In the genomic region with DNA sequence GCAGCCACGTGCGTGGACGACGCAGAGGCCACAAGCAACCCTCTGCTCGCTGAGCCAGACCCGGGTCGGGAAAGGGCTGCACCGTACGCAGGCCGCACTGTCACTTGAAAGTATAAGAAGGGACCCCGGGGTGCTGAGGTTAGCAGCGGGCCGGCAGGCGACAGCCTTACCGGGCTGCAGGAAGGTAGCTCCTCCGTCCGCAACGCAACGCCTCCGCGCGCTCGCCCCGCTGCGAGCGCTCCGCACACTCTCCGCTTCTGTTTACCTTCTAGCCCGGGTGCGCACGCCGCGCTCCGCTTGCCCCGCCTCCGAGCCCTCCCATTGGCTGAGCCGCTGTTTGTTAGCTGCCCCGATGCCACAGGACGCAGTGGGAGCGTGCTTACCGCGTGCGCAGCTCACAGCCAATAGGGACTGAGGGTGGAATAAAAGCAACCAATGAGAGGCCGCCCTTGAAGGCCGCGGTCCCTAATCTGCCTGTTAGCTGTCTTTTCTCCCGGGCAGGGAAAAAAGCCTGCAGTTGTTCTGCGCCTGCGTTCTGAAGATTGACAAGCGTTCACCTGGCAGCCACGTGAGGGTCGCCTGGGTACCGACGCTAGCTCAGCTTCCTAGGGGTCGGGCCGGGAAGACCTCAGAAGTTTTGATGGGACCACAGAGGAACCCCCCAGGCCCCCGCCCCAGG, we compare ENCODE assay signal across 8 mouse cellular contexts. TPM values are rescaled to one million over a fixed set of nuclear protein-coding genes. Genes with fewer than 3 reads are reported as not detected.
DNase-seq lines count a peak whose midpoint lies in the region; ATAC-seq and TF ChIP-seq lines count a peak whose summit lies in the region.

No protein-coding gene starts in this region.

- H3K36me3 ChIP-seq in megakaryocyte, embryonic 14.5 days (replicated peaks; ENCODE audit: low read length): no peaks in the 10 kb centered on the region

- peak overlapping the region; percentile 99 for H3K27ac ChIP-seq in gastrocnemius, adult 2 months

- no peak for TF ChIP-seq CTCF in gastrocnemius, adult 2 months (IDR thresholded peaks at IDR 0.05)

- DNase-seq in ZHBTc4 (ENCODE audit: low read depth, low spot score): peak; percentile 99
- peak; percentile 99 for DNase-seq in gastrocnemius, adult 2 months
- DNase-seq in hindlimb bud, embryonic 11.5 days (ENCODE audit: extremely low spot score, low read depth, low spot score): peak; percentile 82
- DNase-seq in left cerebral cortex, adult 8-10 months (ENCODE audit: low spot score in 2 of 2): peak; percentile 95 to 99
- peak; percentile 98 to 99 for DNase-seq in right cerebral cortex, postnatal 10 days (ENCODE audit: low spot score in 2 of 2)
- peak; percentile 92 for DNase-seq in urinary bladder, postnatal 25 days (ENCODE audit: low spot score)

- H3K4me3 ChIP-seq in gastrocnemius, adult 2 months: peak overlapping the region; percentile 82
- H3K4me3 ChIP-seq in megakaryocyte, embryonic 14.5 days (replicated peaks): peak overlapping the region; percentile 93

- intact Hi-C loops in gastrocnemius, adult 2 months (cut with DNase I): no loop called here

- H3K9me3 ChIP-seq in megakaryocyte, embryonic 14.5 days: no peaks in the 10 kb centered on the region

- peaks cover 7% of the 10 kb centered on the region for H3K27me3 ChIP-seq in megakaryocyte, embryonic 14.5 days (replicated peaks)

- H3K4me1 ChIP-seq in megakaryocyte, embryonic 14.5 days: peaks cover 87% of the 10 kb centered on the region

- peak; percentile 95 for ATAC-seq in common myeloid progenitor, adult 5-6 weeks (replicated peaks; ENCODE audit: low read depth, poor library complexity, severe bottlenecking)

RNA-seq across cellular contexts. Expression of a gene that starts 3.6 kb away (rescaled TPM):
- total RNA-seq in common myeloid progenitor, adult 5-6 weeks (2017): 20.9 and 31.6 TPM in 2 replicates
- 1,000 to 10,000 TPM in 1 of 2 experiments, 100 to 1,000 TPM in 1; 633 to 1,638 TPM for total RNA-seq in gastrocnemius, adult 2 months (2021)
- total RNA-seq in left cerebral cortex, adult 8-10 months (2022): 10 to 100 TPM; 59.6 to 79.0 (median 61.8) TPM
- 3.1 and 3.4 TPM in 2 replicates for polyA plus RNA-seq in megakaryocyte, embryonic 14.5 days (2012; ENCODE audit: insufficient read depth, low replicate concordance)

Comparison
In these comparisons a context has a peak if more than half of its experiments do, and no peak if none do; other contexts are left out.
1. Peak in every context shown above with its lines: DNase-seq, ATAC-seq, H3K4me3 ChIP-seq and H3K27ac ChIP-seq.
2. RNA of a gene that starts 3.6 kb away (total RNA-seq): 633 to 1,638 TPM in gastrocnemius, adult 2 months; 59.6 to 79.0 TPM in left cerebral cortex, adult 8-10 months and 20.9 to 31.6 TPM in common myeloid progenitor, adult 5-6 weeks; every median in the first group is over 4 times any median in the second.